10 mouse cellular contexts compared by ENCODE assay signal in genomic region chr11:33849614-33850013, GRCm38 (mm10).
DNase-seq lines count a peak whose midpoint lies in the region; ATAC-seq lines count a peak whose summit lies in the region.
"Had no signal": no experiment of that assay in that cellular context is flagged by ENCODE, and none has a peak within 500 bp of the region (broad histone marks: within the 10 kb centered on the region; RNA-seq: fewer than 3 reads in every experiment).

No protein-coding gene starts in this region.

- no peaks in the 10 kb centered on the region for H3K36me3 ChIP-seq in hindbrain, embryonic 16.5 days (ENCODE audit: control insufficient read depth, insufficient read depth, low read length)
- H3K36me3 ChIP-seq in hindbrain, embryonic 14.5 days (replicated peaks; ENCODE audit: control insufficient read depth, insufficient read depth) = no peaks in the 10 kb centered on the region
- H3K36me3 ChIP-seq: heart, embryonic 13.5 days had no signal

- H3K4me1 ChIP-seq in hindbrain, embryonic 16.5 days (ENCODE audit: control insufficient read depth, insufficient read depth, low read depth, low read length) = peaks cover 15% of the 10 kb centered on the region
- peaks cover 25% of the 10 kb centered on the region for H3K4me1 ChIP-seq in hindbrain, embryonic 14.5 days (replicated peaks; ENCODE audit: control insufficient read depth, insufficient read depth, low read length)

- 40% methylated on average over 11 of the region's 11 CpGs for WGBS in hindbrain, embryonic 16.5 days
- 47% methylated on average over 11 of the region's 11 CpGs for WGBS in hindbrain, embryonic 14.5 days

- ATAC-seq in hindbrain, embryonic 16.5 days = peak; percentile 65
- no peak for ATAC-seq in hindbrain, embryonic 14.5 days (ENCODE audit: low FRiP score)

- H3K4me2 ChIP-seq in hindbrain, embryonic 16.5 days (ENCODE audit: low read length) = no peak overlapping the region
- no peak overlapping the region for H3K4me2 ChIP-seq in hindbrain, embryonic 14.5 days (replicated peaks)
- H3K4me2 ChIP-seq: heart, embryonic 13.5 days had no signal

- DNase-seq in hindbrain, embryonic 14.5 days (ENCODE audit: low spot score) = no peak
- peak; percentile 88 for DNase-seq in Muller cell, postnatal 12 days (ENCODE audit: inconsistent ontology term)
- DNase-seq in frontal cortex, postnatal 14 days (ENCODE audit: low spot score in 2 of 2) = peak; percentile 31 to 40
- DNase-seq in left cerebral cortex, postnatal 36 days (ENCODE audit: low spot score in 2 of 2) = peak; percentile 25 to 50
- DNase-seq in telencephalon, adult 2 months (ENCODE audit: low read depth, low spot score) = peak; percentile 58
- DNase-seq in liver = no peak
- no peak for DNase-seq in thymus, adult 18-20 months

- H3K4me3 ChIP-seq in hindbrain, embryonic 16.5 days (ENCODE audit: low read length) = no peak overlapping the region
- H3K4me3 ChIP-seq in hindbrain, embryonic 14.5 days (replicated peaks; ENCODE audit: low read length) = no peak overlapping the region
- H3K4me3 ChIP-seq: heart, embryonic 13.5 days had no signal

- H3K9me3 ChIP-seq in hindbrain, embryonic 16.5 days (ENCODE audit: control insufficient read depth, low read length) = no peaks in the 10 kb centered on the region
- H3K9me3 ChIP-seq in hindbrain, embryonic 14.5 days (ENCODE audit: control insufficient read depth, low read length) = no peaks in the 10 kb centered on the region
- H3K9me3 ChIP-seq: heart, embryonic 13.5 days had no signal

- 0 out of 2 replicates have a peak overlapping the region, but pooled peaks have one; percentile 10 for H3K9ac ChIP-seq in hindbrain, embryonic 16.5 days (ENCODE audit: low read depth, low read length)
- no peak overlapping the region for H3K9ac ChIP-seq in hindbrain, embryonic 14.5 days
- H3K9ac ChIP-seq: heart, embryonic 13.5 days had no signal

- H3K27me3 ChIP-seq in hindbrain, embryonic 16.5 days (replicated peaks; ENCODE audit: control insufficient read depth, insufficient read depth, low read length) = no peaks in the 10 kb centered on the region
- H3K27me3 ChIP-seq in hindbrain, embryonic 14.5 days (ENCODE audit: control insufficient read depth, insufficient read depth, low read length) = no peaks in the 10 kb centered on the region

- intact Hi-C loops in left cerebral cortex, postnatal 36 days (cut with DNase I) = no loop called here

- H3K27ac ChIP-seq in hindbrain, embryonic 16.5 days (ENCODE audit: low read depth, low read length) = no peak overlapping the region
- H3K27ac ChIP-seq in hindbrain, embryonic 14.5 days = no peak overlapping the region
- H3K27ac ChIP-seq: heart, embryonic 13.5 days; macrophage had no signal

Comparison
In these comparisons a context has a peak if more than half of its experiments do, and no peak if none do; other contexts are left out.
1. DNase-seq: peak in Muller cell, postnatal 12 days (single experiment), frontal cortex, postnatal 14 days (2 of 2), left cerebral cortex, postnatal 36 days (2 of 2) and telencephalon, adult 2 months (single experiment); none in hindbrain, embryonic 14.5 days (single experiment), liver (single experiment) and thymus, adult 18-20 months (0 of 2).